Mouse (Mus musculus) embryonic facial prominence, embryonic 10.5 days (tissue): ENCODE measurements around the gene Stard7. TPM values are rescaled to one million over a fixed set of nuclear protein-coding genes. Genes with fewer than 3 reads are reported as not detected.
"Not testable (repeated sequence)": the region's sequence is repeated elsewhere in the genome, so short reads cannot be mapped to it uniquely, and the experiment has no call there.

ENCODE experiments used
- DNase-seq: peaks from one replicate; pipeline ENCODE4 v3.0.0-alpha.2; 2017; ENCODE audit warnings: low spot score
- H3K27ac ChIP-seq: fragments of 300-500 bp; sonication (generic); replicated peaks from 2 replicates; pipeline ENCODE4 v1.5.1; 2016; ENCODE audit warnings: mild to moderate bottlenecking
- H3K27me3 ChIP-seq: fragments of 300-500 bp; sonication (generic); replicated peaks from 2 replicates; pipeline ENCODE4 v1.6.1; 2016; ENCODE audit warnings: low read depth, mild to moderate bottlenecking; ENCODE audit not compliant: poor library complexity, severe bottlenecking
- H3K36me3 ChIP-seq: fragments of 300-500 bp; sonication (generic); replicated peaks from 2 replicates; pipeline ENCODE4 v1.6.1; 2016; ENCODE audit warnings: mild to moderate bottlenecking, moderate library complexity
- H3K4me1 ChIP-seq: fragments of 300-500 bp; sonication (generic); 2 replicates; pipeline ENCODE4 v1.6.1; 2016
- H3K4me3 ChIP-seq: fragments of 300-500 bp; sonication (generic); 2 replicates; pipeline ENCODE4 v1.5.1; 2016; ENCODE audit warnings: mild to moderate bottlenecking, moderate library complexity
- H3K9me3 ChIP-seq: fragments of 300-500 bp; sonication (generic); 2 replicates; pipeline ENCODE4 v1.6.1; 2016; ENCODE audit warnings: mild to moderate bottlenecking
- WGBS: fragments of 180-500 bp; shearing (Covaris S2); methylation state at CpG from one replicate; pipeline ENCODE4 v1.1.7; 2016; 5-methylcytosine and 5-hydroxymethylcytosine counted together
- polyA plus RNA-seq: library from polyadenylated mRNA; unstranded; fragments of >200 nt; fragmentation: Nextera tagmentation; extraction: Ambion mirVana; gene quantifications from 2 replicates; pipeline ENCODE4 v1.2.1, GENCODE M21; 2016

The Stard7 gene
- polyA plus RNA-seq, 1 experiment from 2014 or later, result 80.1 TPM

GRCm38 (mm10) chr2:127297001-127297805, 27.2 kb downstream of the Stard7 start:
- H3K36me3 ChIP-seq, result peaks cover 94% of the 10 kb centered on the region
- 92% methylated on average over 7 of the region's 7 CpGs for WGBS
- peaks cover 4% of the 10 kb centered on the region; the same call in 1 of the 2 replicates for H3K4me1 ChIP-seq
- no peaks in the 10 kb centered on the region for H3K9me3 ChIP-seq
- no peak overlapping the region for H3K27ac ChIP-seq
- no peak for DNase-seq
- H3K4me3 ChIP-seq, result no peak overlapping the region
- H3K27me3 ChIP-seq, result no peaks in the 10 kb centered on the region

GRCm38 (mm10) chr2:127298056-127298455, 28.0 kb downstream of the Stard7 start:
- H3K4me3 ChIP-seq, result no peak overlapping the region
- DNase-seq, result no peak
- H3K27me3 ChIP-seq, result no peaks in the 10 kb centered on the region
- H3K9me3 ChIP-seq, result no peaks in the 10 kb centered on the region
- H3K27ac ChIP-seq, result no peak overlapping the region
- peaks cover 4% of the 10 kb centered on the region; the same call in 1 of the 2 replicates for H3K4me1 ChIP-seq
- H3K36me3 ChIP-seq, result peaks cover 87% of the 10 kb centered on the region
- 98% methylated on average over 1 of the region's 1 CpGs for WGBS

GRCm38 (mm10) chr2:127300701-127301100, 30.7 kb downstream of the Stard7 start:
- Histone ChIP-seq H3K9me3 (no peaks in the 10 kb centered on the region), H3K27me3 (no peaks in the 10 kb centered on the region), H3K27ac (no peak overlapping the region), H3K4me1 (peaks cover 4% of the 10 kb centered on the region; the same call in 1 of the 2 replicates), H3K4me3 (no peak overlapping the region), H3K36me3 (peaks cover 60% of the 10 kb centered on the region)
- 86% methylated on average over 3 of the region's 3 CpGs for WGBS
- DNase-seq, result no peak

- H3K4me3 ChIP-seq, result no peak overlapping the region
- H3K27ac ChIP-seq, result no peak overlapping the region
- peaks cover 4% of the 10 kb centered on the region; the same call in 1 of the 2 replicates for H3K4me1 ChIP-seq
- no peaks in the 10 kb centered on the region for H3K27me3 ChIP-seq
- H3K36me3 ChIP-seq, result peaks cover 49% of the 10 kb centered on the region
- WGBS, result 92% methylated on average over 3 of the region's 3 CpGs
- H3K9me3 ChIP-seq, result no peaks in the 10 kb centered on the region
- DNase-seq, result no peak
Observed at GRCm38 (mm10) chr2:127301883-127302282, 31.9 kb downstream of the Stard7 start.

- not testable (repeated sequence) for H3K4me3 ChIP-seq, H3K27ac ChIP-seq, H3K4me1 ChIP-seq, H3K9me3 ChIP-seq, H3K27me3 ChIP-seq, DNase-seq
- H3K36me3 ChIP-seq, result peaks cover 25% of the 10 kb centered on the region
- WGBS, result 93% methylated on average over 4 of the region's 4 CpGs
Observed at GRCm38 (mm10) chr2:127304192-127304591, 34.2 kb downstream of the Stard7 start.

GRCm38 (mm10) chr2:127304609-127305210, 34.7 kb downstream of the Stard7 start:
- no peaks in the 10 kb centered on the region for H3K4me1 ChIP-seq
- no peaks in the 10 kb centered on the region for H3K9me3 ChIP-seq
- no peak for DNase-seq
- no peak overlapping the region for H3K4me3 ChIP-seq
- 86% methylated on average over 3 of the region's 3 CpGs for WGBS
- H3K27ac ChIP-seq, result no peak overlapping the region
- H3K27me3 ChIP-seq, result no peaks in the 10 kb centered on the region
- peaks cover 20% of the 10 kb centered on the region for H3K36me3 ChIP-seq

GRCm38 (mm10) chr2:127306123-127306522, 36.1 kb downstream of the Stard7 start:
- Histone ChIP-seq H3K4me3 (no peak overlapping the region), H3K4me1 (no peaks in the 10 kb centered on the region), H3K9me3 (no peaks in the 10 kb centered on the region), H3K27ac (no peak overlapping the region), H3K36me3 (peaks cover 8% of the 10 kb centered on the region), H3K27me3 (no peaks in the 10 kb centered on the region)
- no peak for DNase-seq

GRCm38 (mm10) chr2:127307179-127307578, 37.2 kb downstream of the Stard7 start:
- no peaks in the 10 kb centered on the region for H3K4me1 ChIP-seq
- 0 out of 2 replicates have a peak, but pooled peaks cover 3% of the 10 kb centered on the region for H3K9me3 ChIP-seq
- peaks cover 2% of the 10 kb centered on the region; the same call in 1 of the 2 replicates for H3K36me3 ChIP-seq
- H3K4me3 ChIP-seq, result no peak overlapping the region
- H3K27ac ChIP-seq, result no peak overlapping the region
- WGBS, result 43% methylated on average over 3 of the region's 3 CpGs
- DNase-seq, result no peak
- no peaks in the 10 kb centered on the region for H3K27me3 ChIP-seq

GRCm38 (mm10) chr2:127308660-127309059, 38.6 kb downstream of the Stard7 start:
- H3K27me3 ChIP-seq, result no peaks in the 10 kb centered on the region
- H3K4me3 ChIP-seq, result no peak overlapping the region
- no peak for DNase-seq
- 0 out of 2 replicates have a peak, but pooled peaks cover under 1% of the 10 kb centered on the region for H3K4me1 ChIP-seq
- no peaks in the 10 kb centered on the region for H3K36me3 ChIP-seq
- 84% methylated on average over 2 of the region's 2 CpGs for WGBS
- H3K9me3 ChIP-seq, result 0 out of 2 replicates have a peak, but pooled peaks cover 3% of the 10 kb centered on the region
- H3K27ac ChIP-seq, result no peak overlapping the region

GRCm38 (mm10) chr2:127310246-127310645, 40.2 kb downstream of the Stard7 start:
- Histone ChIP-seq H3K27me3 (no peaks in the 10 kb centered on the region), H3K4me3 (no peak overlapping the region), H3K36me3 (no peaks in the 10 kb centered on the region), H3K9me3 (0 out of 2 replicates have a peak, but pooled peaks cover 3% of the 10 kb centered on the region), H3K4me1 (0 out of 2 replicates have a peak, but pooled peaks cover 5% of the 10 kb centered on the region), H3K27ac (no peak overlapping the region)
- 56% methylated on average over 2 of the region's 2 CpGs for WGBS
- no peak for DNase-seq

- H3K27ac ChIP-seq, result no peak overlapping the region
- WGBS, result 91% methylated on average over 7 of the region's 7 CpGs
- no peak overlapping the region for H3K4me3 ChIP-seq
- 0 out of 2 replicates have a peak, but pooled peaks cover 5% of the 10 kb centered on the region for H3K4me1 ChIP-seq
- H3K36me3 ChIP-seq, result no peaks in the 10 kb centered on the region
- 0 out of 2 replicates have a peak, but pooled peaks cover 3% of the 10 kb centered on the region for H3K9me3 ChIP-seq
- H3K27me3 ChIP-seq, result no peaks in the 10 kb centered on the region
- DNase-seq, result no peak
Observed at GRCm38 (mm10) chr2:127310685-127311084, 40.7 kb downstream of the Stard7 start.

GRCm38 (mm10) chr2:127311193-127311592, 41.2 kb downstream of the Stard7 start:
- Histone ChIP-seq H3K4me3 (no peak overlapping the region), H3K27me3 (no peaks in the 10 kb centered on the region), H3K4me1 (0 out of 2 replicates have a peak, but pooled peaks cover 5% of the 10 kb centered on the region), H3K36me3 (no peaks in the 10 kb centered on the region), H3K27ac (no peak overlapping the region), H3K9me3 (0 out of 2 replicates have a peak, but pooled peaks cover 3% of the 10 kb centered on the region)
- WGBS, result 81% methylated on average over 1 of the region's 1 CpGs
- DNase-seq, result no peak
